Mouse (Mus musculus): ENCODE measurements around the gene Nck1.

DNA sequence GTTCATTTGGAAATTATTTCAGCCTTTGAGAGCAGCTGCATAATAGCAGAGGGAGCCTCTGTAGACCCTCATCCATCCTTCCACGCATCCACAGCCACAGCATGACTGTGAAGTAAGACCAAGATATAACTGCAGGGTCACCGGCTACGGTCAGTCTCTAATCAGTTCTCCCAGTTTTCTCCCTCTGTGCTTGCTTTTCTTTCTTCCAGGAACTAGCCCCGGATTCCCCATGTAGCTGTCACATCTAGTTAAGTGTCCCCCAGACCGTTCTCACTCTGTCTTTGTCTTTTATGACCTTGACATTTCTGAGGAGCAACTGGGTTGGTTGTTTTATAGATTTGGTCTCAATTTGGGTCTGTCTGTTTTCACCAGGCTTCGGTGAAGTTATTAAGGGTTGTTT is 64.3 kb downstream of the Nck1 start:
- TF ChIP-seq MAX (IDR thresholded peaks at IDR 0.05; ENCODE audit: low read length) (no peak), CTCF (conservative IDR thresholded peaks at IDR 0.05 in 1 of 2, IDR thresholded peaks at IDR 0.05 in 1 of 2; ENCODE audit: low read depth in 2 of 2, low read length in 2 of 2) (no peak), POLR2A (IDR thresholded peaks at IDR 0.05; ENCODE audit: low read depth, low read length) (no peak), MAFK (IDR thresholded peaks at IDR 0.05; ENCODE audit: insufficient replicate concordance, low read length) (no peak), USF2 (conservative IDR thresholded peaks at IDR 0.05; ENCODE audit: low read depth, low read length) (no peak)
